Mouse (Mus musculus): ENCODE results near the gene Parp6.

Parp6 gene

DNA sequence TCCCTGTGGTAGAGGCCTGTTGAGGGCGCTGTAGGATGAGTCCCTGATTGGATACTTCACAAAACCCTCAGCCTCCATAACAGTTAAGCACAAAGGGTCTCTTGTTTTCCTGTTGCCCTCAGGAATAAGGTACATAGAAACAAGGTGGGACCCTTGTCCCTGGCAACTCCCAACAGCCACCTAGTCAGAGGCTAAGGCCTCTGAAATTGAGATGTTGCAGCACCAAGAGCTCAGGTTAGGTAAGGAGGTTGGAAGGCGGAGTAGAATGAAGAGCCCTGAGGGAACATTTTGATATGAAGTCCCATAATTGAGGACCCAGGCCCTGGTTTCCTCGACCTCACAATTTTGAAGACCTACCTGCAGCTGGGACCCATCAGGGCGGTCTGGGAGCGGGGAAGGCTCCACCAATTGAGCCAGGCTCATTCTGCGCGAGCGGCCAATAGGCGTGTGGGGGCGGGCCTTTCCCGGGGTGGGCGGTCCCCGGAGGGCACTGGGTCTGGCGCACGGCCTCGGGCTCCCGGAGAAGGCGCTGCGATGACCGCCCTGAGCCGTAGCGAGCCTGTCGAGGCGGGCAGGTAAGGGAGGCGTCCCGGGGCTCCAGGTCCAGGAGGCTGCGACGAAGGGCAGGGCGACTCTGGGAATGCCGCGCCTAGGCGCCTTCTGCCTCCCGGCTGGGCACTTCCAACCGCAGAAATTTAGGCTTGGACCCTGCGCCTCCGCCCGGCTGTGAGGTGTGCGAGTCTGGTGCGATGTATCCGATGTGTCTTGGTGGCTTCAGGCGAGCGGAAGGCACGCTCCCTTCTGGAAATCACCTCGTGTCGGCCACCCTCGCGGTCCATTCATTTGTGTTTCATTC lies 62.8 kb downstream of the Parp6 start, which contains the start of gene Gramd2:
Gene Gramd2, plus strand, starts transcription at position 467 of the 856 bp plus-strand sequence.
- in situ Hi-C loops (cut with MboI, MseI) = loop anchor here (5.0 kb wide), 1 partner anchor 82 kb away; no protein-coding TSS in a partner anchor

DNA sequence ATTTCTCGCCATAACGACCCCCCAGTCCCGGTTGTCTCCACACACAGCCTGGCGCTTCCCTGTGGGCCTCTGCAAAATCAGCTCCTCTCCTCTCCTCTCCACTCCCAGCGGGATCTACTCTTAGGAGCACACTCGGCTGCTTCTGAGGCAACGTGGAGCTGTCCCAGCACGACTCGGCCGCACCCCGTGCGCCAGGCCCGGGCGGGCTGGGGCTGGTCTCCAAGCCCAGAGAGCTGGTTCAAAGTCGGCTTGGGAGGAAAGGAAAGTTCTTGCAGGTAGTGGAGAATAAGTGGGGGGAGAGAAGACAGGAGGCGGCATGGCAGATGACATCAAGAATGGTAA lies 63.4 kb downstream of the Parp6 start:
- in situ Hi-C loops (cut with MboI, MseI) = loop anchor here (5.0 kb wide), 1 partner anchor 82 kb away; no protein-coding TSS in a partner anchor

DNA sequence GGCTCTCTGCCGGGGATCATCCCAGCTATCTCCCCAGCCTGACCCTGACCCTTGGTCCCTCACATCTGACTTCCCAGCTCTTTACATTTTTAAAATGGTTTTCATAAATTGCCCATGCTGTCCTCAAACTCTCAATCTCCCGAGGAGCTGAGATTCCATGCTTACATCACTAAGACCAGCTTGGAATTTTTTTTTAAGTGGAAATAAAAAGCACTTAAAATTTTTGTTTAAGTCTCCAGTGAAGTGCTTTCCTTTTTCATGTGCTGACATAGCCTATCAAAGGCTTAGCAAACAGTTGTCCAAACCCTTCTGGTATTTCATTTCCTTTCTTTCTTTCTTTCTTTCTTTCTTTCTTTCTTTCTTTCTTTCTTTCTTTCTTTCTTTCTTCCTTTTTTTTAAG lies 66.9 kb downstream of the Parp6 start:
- in situ Hi-C loops (cut with MboI, MseI) = loop anchor here (5.0 kb wide), 1 partner anchor 78 kb away; no protein-coding TSS in a partner anchor

DNA sequence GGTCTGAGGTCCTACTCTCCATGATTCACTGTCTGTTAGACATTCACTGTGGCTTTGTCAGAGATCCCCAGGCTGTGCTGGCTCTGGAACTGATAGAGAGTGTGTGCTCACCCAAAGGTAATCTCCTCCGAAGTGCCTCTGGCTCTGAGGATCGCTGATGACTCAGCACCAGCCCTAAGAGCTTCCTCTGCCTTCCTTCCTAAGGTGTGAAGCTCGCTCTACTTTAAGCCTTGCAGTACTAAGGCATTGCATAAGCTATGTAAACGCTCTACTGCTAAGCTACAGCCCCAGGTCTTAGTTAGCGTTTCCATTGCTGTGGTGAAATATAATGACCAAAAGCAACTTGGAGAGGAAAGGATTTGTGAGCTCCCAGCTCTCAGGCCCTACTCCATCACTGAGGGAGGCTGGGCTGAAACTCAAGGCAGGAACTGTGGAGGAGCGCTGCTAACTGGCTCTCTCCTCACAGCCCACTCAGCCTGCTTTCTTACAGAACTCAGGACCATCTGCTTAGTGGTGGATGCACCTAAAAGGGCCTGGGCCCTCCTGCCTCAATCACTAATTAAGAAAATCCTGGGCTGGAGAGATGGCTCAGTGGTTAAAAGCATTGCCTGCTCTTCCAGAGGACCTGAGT lies 70.4 kb downstream of the Parp6 start:
- in situ Hi-C loops (cut with MboI, MseI) = no loop called here

DNA sequence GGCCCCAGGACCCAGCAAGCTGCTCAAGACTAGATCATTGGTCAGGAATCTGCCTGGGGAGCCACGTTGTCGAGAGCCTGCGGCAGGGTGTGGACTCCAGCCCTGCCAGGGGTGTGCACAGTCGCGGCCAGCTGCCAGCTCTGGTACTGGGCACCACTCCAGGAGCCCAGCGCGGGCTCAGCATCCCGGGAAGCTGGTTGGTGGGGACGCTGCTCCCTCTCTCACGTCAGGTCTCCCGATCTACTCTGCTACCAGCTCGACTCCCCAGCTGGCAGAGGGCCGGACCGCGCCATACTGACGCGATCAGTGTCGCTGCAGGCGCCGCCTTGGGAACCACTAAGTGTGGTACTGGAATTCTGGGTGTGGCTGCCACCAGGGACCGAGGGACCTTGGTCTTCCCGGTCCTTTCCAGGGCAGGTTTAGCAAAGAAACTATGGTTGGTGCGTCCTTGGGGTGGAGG lies 74.6 kb downstream of the Parp6 start:
- in situ Hi-C loops (cut with MboI, MseI) = no loop called here

DNA sequence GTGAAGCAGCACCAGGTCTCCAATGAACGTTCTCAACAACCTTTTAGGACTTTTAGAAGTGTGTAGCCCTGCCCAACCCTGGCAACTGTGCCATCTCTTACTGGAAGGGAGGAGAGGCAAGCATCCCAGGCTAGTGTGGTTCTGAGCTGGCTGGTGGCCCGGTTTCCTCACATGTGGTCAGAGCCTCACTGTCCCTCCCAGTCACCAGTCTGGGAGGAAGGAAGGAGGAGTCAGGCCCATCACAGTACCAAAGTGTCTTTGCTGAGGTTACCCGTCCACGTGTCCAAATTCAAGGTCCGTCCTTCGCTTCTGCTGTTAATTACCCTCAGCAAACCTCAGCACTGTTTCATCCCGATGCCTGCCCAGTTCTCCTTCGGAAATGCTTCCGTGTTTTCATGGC lies 75.1 kb downstream of the Parp6 start:
- in situ Hi-C loops (cut with MboI, MseI) = no loop called here

DNA sequence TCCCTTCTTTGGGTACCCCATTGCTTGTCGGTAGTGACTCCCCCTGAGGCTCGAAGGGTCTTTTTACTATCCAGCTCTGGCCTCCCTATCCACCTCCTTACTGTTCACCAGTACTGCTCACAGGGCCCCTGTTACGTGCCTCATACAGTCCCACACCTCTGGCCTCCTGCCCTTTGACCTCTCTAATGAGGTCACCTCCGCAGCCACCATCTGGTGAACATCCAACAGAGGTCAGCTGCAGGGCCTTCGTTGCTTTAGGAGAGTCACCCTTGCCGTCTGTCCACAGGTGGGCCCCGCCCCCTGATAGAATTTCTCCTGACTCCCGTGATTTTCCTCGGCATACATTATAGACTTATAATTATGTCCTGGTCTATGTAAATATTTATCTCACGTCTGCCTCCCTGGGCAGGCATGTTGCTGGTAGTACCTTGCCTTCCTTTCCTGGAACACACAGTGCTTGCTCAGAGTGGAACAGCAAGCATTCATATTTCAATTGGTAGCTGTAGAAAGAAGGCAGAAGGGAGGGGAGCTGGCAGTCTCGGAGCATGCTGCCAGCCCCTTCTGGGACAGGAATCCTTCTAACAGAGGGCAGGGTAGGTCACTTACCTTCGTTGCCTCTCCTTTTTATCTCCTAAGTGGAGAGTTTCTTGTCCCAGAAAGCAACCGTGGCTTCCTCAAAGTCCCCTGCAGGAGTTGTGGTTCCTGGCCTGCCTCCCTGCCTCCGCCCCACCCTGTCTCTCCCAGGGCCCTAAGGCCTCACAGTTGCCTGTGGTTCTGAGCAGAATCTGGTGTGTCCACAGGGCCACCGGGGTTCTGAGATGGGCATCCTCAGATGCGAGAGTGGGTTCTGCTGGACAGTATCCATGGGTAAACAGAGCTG lies 77.7 kb downstream of the Parp6 start:
- in situ Hi-C loops (cut with MboI, MseI) = no loop called here

DNA sequence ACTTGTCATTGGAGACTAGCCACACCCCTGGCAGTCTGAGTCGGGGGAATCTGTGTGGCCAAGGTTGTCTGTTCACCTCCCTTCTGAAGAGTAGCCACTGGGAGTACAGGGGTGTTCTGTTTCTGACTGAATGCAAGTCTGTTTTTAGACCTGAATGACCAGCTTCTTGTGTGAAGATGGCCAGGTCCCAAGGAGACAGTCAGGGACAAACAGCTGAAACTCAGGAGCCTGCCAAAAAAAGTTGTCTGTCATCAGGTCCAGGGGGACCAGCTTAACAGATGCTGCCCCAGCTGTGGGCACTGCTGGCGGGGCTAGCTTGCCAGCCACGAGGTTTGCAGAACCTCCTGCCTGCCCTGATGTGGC lies 78.3 kb downstream of the Parp6 start:
- in situ Hi-C loops (cut with MboI, MseI) = no loop called here

DNA sequence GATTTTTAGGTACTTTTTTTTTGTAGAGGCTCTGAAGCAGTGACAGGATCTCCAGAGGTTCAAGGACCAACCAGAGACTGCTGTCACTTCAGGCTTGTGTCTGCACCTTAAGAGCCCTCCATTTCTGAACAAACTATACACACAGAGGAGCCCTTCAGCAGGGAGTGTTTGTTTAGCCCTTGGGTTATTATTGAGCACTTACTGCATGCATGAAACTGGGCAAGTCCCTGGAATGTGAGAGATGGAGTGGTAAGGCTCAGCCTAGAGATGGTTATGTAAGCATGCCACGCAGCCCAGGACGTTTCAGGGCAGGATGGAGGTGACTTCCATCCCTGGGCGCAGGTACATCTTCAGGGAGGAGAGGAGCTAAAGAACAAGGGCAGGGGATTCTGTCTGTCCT lies 79.3 kb downstream of the Parp6 start:
- in situ Hi-C loops (cut with MboI, MseI) = no loop called here
